Mouse (Mus musculus) lung, adult 2 months (tissue): Measurements from ENCODE around the gene Mpp5. TPM values are rescaled to one million over a fixed set of nuclear protein-coding genes. Genes with fewer than 3 reads are reported as not detected.

ENCODE experiments used
- DNase-seq: peaks from one replicate; pipeline ENCODE4 v3.0.0; 2022
- H3K4me1 ChIP-seq: fragments of 200-500 bp; 2 replicates; pipeline ENCODE4 v1.6.1; 2011; ENCODE audit warnings: low read length; ENCODE audit not compliant: control insufficient read depth, insufficient read depth
- H3K4me3 ChIP-seq: fragments of 200-500 bp; replicated peaks from 2 replicates; pipeline ENCODE3; 2011; ENCODE audit warnings: low read depth, mild to moderate bottlenecking, control low read depth, low read length; ENCODE audit errors: extremely low read depth
- CTCF ChIP-seq: fragments of 200-500 bp; IDR thresholded peaks from 2 replicates; pipeline ENCODE4 v1.5.1; 2011; ENCODE audit warnings: mild to moderate bottlenecking, low read length, control low read depth; ENCODE audit not compliant: insufficient read depth
- POLR2A ChIP-seq: fragments of 200-500 bp; IDR thresholded peaks from 2 replicates; pipeline ENCODE4 v1.6.1; 2011; ENCODE audit warnings: low read depth, mild to moderate bottlenecking, control low read depth, low read length, borderline replicate concordance; ENCODE audit errors: extremely low read depth
- WGBS: fragments of 180-500 bp; shearing (Covaris S2); methylation state at CpG from one replicate; pipeline ENCODE4 v1.1.7; 2018; 5-methylcytosine and 5-hydroxymethylcytosine counted together
- polyA plus RNA-seq: library from polyadenylated mRNA; depleted of rRNA; stranded (reverse); fragments of >200 nt; gene quantifications from 2 replicates; pipeline ENCODE4 v1.2.3, GENCODE M21; 2012; rRNA removed

Gene Mpp5
- 3.5 and 5.5 TPM in 2 replicates for polyA plus RNA-seq

DNA sequence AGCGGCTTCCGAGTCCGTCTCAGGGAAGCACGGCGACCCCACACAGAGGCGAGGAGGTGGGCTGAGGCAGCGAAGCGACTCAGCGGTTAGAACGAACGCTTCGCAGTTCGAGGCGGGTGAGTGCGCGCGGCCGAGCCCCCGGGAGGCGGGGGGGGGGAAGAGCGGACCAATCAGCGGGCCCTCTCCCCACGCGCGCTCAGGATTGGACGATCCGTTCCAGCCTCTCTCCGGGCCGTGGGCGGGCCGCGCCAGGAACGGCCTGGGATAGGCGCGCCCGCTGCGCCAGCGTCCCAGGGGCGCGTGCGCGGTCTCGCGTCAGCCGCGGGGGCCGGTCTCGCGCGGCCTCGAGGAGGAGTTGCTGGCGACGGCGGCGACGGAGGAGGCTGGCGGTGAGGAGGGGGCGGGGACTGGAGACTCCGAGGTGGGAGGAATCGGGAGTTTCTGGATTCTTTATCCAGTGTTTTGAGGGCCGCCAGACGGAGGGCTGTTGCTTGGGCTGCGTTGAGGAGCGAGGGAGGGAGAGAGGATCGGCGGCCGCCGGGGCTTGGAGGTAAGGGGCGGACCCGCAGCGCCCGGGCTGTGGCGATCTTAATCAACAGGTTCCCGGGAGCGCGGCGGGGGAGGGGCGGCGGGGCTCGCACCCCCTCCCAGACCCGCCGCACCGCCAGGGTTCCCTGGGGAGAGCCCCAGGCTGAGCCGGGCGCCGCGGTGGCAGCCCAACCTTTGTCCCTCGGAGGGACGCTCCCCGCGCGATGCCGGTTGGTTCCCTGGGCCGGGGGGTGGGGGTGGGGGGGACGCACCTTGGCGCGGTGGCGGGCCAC, at the start of gene Mpp5:
Gene Mpp5 (plus strand): TSS at position 351 of the 821 bp plus-strand sequence.
- WGBS, result under 1% methylated on average over 80 of the region's 98 CpGs
- TF ChIP-seq POLR2A (peak; percentile 63; the same call in 1 of the 2 replicates), CTCF (no peak)
- Histone ChIP-seq H3K4me1 (no peaks in the 10 kb centered on the region), H3K4me3 (peak within 1 kb of the TSS; percentile 98)
- peak; percentile 94 for DNase-seq

DNA sequence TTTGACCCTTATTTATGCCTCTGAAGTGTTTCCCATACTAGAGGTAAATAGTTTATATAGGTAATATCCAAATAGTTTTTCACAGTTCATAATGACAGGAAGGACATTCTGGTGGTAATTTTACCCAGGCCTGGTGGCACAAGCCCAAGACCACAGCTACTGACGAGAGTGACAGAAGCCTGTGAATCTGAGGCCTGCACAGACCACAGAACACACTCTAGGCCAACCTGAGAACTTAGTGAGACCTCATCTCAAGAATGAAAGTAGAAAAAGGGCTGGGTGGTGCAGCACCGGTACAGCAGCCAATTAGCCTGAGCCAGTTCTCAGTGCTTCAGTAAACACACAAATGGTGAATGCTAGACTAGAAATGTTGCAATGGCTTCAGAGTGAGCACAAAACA, 30.9 kb upstream of the Mpp5 start:
- DNase-seq, result no peak
- no peaks in the 10 kb centered on the region for H3K4me1 ChIP-seq
- 67% methylated on average over 2 of the region's 2 CpGs for WGBS
- H3K4me3 ChIP-seq, result no peak overlapping the region
- TF ChIP-seq CTCF (no peak), POLR2A (no peak)

- Histone ChIP-seq H3K4me3 (no peak overlapping the region), H3K4me1 (no peaks in the 10 kb centered on the region)
- 59% methylated on average over 4 of the region's 4 CpGs for WGBS
- DNase-seq, result no peak
- TF ChIP-seq CTCF (no peak), POLR2A (no peak)
Observed at GRCm38 (mm10) chr12:78727723-78728122, 21.0 kb upstream of the Mpp5 start.

DNA sequence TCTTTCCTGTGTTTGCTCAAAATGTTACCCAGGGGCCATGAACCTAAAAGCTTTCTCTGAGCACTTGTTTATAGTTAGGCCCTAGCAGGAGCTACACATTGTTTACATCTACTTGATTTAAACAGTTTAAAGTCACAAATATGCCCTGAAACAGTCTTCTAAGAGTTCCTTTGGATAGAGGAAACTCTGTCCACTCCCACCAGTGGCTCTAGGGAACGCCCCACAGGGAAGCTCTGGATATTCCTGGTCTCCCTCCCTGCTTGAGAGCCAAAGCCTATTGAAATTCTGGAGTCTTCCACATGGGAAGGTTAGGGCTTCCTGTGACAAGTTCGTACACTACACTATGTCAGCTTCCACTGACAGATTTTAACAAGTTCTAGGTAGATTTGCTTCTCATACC, 9.1 kb upstream of the Mpp5 start:
- DNase-seq, result no peak
- TF ChIP-seq POLR2A (no peak), CTCF (no peak)
- no peaks in the 10 kb centered on the region for H3K4me1 ChIP-seq
- H3K4me3 ChIP-seq, result no peak overlapping the region
- 37% methylated on average over 2 of the region's 2 CpGs for WGBS

- Histone ChIP-seq H3K4me3 (no peak overlapping the region), H3K4me1 (no peaks in the 10 kb centered on the region)
- TF ChIP-seq POLR2A (no peak), CTCF (no peak)
- 80% methylated on average over 2 of the region's 2 CpGs for WGBS
- no peak for DNase-seq
Observed at GRCm38 (mm10) chr12:78740289-78740688, 8.4 kb upstream of the Mpp5 start.

DNA sequence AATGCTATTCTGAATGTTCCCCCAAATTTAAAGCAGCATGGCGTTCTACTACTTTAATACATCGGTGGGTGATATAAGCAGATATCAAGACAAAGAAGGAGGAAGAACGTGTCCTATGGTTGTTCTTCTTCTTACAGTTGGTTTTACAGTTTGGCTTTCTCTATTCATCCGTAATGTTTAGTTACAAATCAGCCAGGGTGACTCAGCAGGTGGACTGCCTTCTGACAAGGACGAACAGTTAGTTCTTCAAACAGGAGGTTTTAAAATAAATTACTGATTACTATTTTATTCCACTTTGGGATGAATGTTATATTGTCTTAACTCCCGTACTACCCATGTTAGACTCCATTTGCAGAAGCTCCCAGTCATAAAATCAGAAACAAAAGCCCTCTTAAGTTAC, 2.5 kb upstream of the Mpp5 start:
- Histone ChIP-seq H3K4me1 (no peaks in the 10 kb centered on the region), H3K4me3 (no peak overlapping the region)
- no peak for TF ChIP-seq POLR2A
- TF ChIP-seq CTCF, result no peak
- DNase-seq, result no peak
- WGBS, result 79% methylated on average over 6 of the region's 6 CpGs

DNA sequence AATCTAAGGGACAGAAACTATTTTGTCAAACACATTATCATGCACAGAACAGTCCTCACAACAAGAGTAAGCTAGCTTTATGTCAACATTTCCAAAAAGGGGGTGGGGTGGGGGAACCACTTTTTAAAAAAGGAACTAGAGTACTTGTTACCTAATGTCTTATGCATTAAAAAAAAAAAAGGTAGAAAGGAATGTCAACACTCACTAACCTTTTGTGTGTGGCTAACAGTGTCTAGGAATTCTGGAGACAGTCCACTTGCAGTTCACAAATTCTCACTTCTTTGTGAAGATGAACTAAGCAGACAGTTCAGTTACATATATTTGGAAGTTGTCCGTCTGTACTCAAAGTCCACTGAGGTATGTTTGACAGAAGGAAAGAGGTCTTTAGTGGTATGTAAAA, 1.3 kb upstream of the Mpp5 start:
- TF ChIP-seq POLR2A, result no peak
- TF ChIP-seq CTCF, result no peak
- 28% methylated on average over 1 of the region's 1 CpGs for WGBS
- no peak for DNase-seq
- H3K4me1 ChIP-seq, result no peaks in the 10 kb centered on the region
- H3K4me3 ChIP-seq, result no peak overlapping the region

- no peaks in the 10 kb centered on the region for H3K4me1 ChIP-seq
- DNase-seq, result no peak
- under 1% methylated on average over 10 of the region's 10 CpGs for WGBS
- H3K4me3 ChIP-seq, result peak overlapping the region; percentile 98
- TF ChIP-seq CTCF, result no peak
Observed at GRCm38 (mm10) chr12:78748113-78748512, 594 bp upstream of the Mpp5 start.

DNA sequence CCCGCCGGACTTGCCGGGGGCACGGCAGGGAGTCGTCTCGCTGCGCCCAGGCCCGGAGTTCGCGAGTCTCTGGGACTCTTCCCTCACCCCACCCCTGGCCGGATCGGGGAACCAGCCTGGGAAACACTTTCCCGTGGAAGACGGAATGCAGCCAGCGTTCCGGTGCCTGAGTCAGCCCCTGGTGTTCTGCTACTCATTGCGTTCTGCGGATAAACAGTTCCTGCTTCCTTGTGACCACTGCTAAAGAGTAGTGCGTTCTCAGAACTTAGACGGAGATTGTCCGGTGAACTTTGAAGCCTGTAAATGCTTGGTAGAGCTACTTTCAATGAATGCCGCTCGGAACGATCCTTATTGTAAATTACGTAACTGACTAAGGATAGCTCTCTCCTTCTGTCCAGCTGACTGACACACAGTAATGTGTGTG, 683 bp downstream of the Mpp5 start:
- WGBS, result under 1% methylated on average over 25 of the region's 25 CpGs

GRCm38 (mm10) chr12:78761979-78762378, 13.3 kb downstream of the Mpp5 start:
- TF ChIP-seq POLR2A (no peak), CTCF (no peak)
- Histone ChIP-seq H3K4me1 (no peaks in the 10 kb centered on the region), H3K4me3 (no peak overlapping the region)
- no peak for DNase-seq

More for the DNA sequence above, 683 bp downstream of the Mpp5 start:
- no peak; the same call in 1 of the 2 replicates for TF ChIP-seq POLR2A
- TF ChIP-seq CTCF, result no peak
- peak; percentile 74 for DNase-seq
- Histone ChIP-seq H3K4me1 (no peaks in the 10 kb centered on the region), H3K4me3 (peak overlapping the region; percentile 90)
